Mouse (Mus musculus): ENCODE data around the gene Crocc2. TPM values are rescaled to one million over a fixed set of nuclear protein-coding genes. Genes with fewer than 3 reads are reported as not detected.

Gene Crocc2
- polyA plus RNA-seq, 1 experiment from 2014 or later = 0.30 TPM

GRCm38 (mm10) chr1:93270516-93271240 is 102.2 kb downstream of the Crocc2 start:
- Histone ChIP-seq H3K27me3 (ENCODE audit: insufficient read depth, poor library complexity, severe bottlenecking) (no peaks in the 10 kb centered on the region; the same call in 1 of the 2 replicates), H3K9me3 (no peaks in the 10 kb centered on the region), H3K36me3 (no peaks in the 10 kb centered on the region), H3K4me1 (peaks cover 3% of the 10 kb centered on the region; the same call in 1 of the 2 replicates), H3K27ac (no peak overlapping the region), H3K4me3 (no peak overlapping the region)
- no peak for DNase-seq (ENCODE audit: low spot score)
- 61% methylated on average over 3 of the region's 3 CpGs for WGBS

DNA sequence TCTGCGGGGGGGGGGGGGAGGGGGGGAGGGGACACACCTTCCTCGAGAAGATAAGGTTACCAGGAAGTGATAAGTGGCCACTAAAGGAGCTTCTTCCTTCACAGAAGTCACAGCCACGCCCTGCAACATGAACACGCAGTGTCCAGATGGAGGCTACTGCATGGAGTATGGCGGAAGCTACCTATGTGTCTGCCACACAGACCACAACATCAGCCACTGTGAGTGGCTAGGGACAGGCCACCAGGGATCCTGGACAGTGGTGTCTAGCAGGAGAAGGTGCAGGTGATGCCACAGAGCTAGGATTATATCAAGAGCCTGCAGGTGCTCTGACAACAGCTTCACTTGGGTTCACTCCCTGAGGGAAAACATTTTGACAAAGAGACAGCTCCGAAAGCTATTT is 103.2 kb downstream of the Crocc2 start:
- DNase-seq (ENCODE audit: low spot score) = no peak
- H3K9me3 ChIP-seq = no peaks in the 10 kb centered on the region
- H3K36me3 ChIP-seq = no peaks in the 10 kb centered on the region
- no peak overlapping the region for H3K27ac ChIP-seq
- H3K4me3 ChIP-seq = no peak overlapping the region
- peaks cover 3% of the 10 kb centered on the region; the same call in 1 of the 2 replicates for H3K4me1 ChIP-seq
- 71% methylated on average over 6 of the region's 6 CpGs for WGBS
- H3K27me3 ChIP-seq (ENCODE audit: insufficient read depth, poor library complexity, severe bottlenecking) = no peaks in the 10 kb centered on the region; the same call in 1 of the 2 replicates

DNA sequence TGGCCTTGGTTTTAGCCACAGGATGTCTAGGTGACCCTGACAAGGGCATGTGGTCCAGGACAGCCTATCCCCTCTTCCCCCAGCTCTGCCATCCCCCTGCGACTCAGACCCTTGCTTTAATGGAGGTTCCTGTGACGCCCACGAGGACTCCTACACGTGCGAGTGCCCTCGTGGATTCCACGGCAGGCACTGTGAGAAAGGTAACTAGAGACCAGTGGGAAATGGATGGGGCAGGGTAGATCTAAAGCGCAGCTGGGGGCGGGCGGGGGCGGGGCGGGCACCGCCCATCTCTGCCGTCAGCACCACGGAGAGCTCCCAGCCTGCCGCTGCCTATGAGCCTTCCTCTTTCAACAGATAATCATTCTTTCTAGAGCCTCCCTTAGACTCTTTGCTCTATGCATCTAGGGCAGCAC is 103.9 kb downstream of the Crocc2 start:
- WGBS = 3% methylated on average over 16 of the region's 16 CpGs
- Histone ChIP-seq H3K4me3 (no peak overlapping the region), H3K27ac (no peak overlapping the region), H3K4me1 (peaks cover 3% of the 10 kb centered on the region; the same call in 1 of the 2 replicates), H3K27me3 (ENCODE audit: insufficient read depth, poor library complexity, severe bottlenecking) (no peaks in the 10 kb centered on the region; the same call in 1 of the 2 replicates), H3K36me3 (no peaks in the 10 kb centered on the region), H3K9me3 (no peaks in the 10 kb centered on the region)
- DNase-seq (ENCODE audit: low spot score) = no peak

- Histone ChIP-seq H3K9me3 (no peaks in the 10 kb centered on the region), H3K27me3 (ENCODE audit: insufficient read depth, poor library complexity, severe bottlenecking) (no peaks in the 10 kb centered on the region), H3K36me3 (no peaks in the 10 kb centered on the region), H3K4me1 (peaks cover 3% of the 10 kb centered on the region; the same call in 1 of the 2 replicates), H3K4me3 (no peak overlapping the region), H3K27ac (no peak overlapping the region)
- 77% methylated on average over 6 of the region's 6 CpGs for WGBS
- no peak for DNase-seq (ENCODE audit: low spot score)
Observed at GRCm38 (mm10) chr1:93275561-93275960, 107.0 kb downstream of the Crocc2 start.

DNA sequence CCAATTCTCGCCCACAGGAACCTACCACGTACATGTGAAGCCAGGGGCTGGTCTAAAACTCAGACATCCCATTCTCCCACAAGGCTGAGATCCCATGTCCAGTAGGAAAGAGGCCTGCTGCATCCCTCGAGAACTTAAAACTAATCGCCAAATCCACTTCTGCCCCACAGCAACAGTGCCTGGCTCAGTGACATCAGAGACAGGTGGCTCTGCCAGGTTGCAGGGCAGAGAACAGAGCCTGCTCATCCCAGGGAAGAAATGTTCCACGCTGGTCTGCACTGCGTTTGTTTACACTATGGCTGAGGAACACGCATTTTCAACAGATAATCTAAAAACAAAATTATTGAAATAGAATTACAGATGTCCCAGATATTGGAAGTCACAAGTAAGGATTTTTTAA is 108.5 kb downstream of the Crocc2 start:
- H3K9me3 ChIP-seq = no peaks in the 10 kb centered on the region
- H3K4me1 ChIP-seq = peaks cover 3% of the 10 kb centered on the region; the same call in 1 of the 2 replicates
- 72% methylated on average over 7 of the region's 7 CpGs for WGBS
- no peak overlapping the region for H3K4me3 ChIP-seq
- DNase-seq (ENCODE audit: low spot score) = no peak
- H3K36me3 ChIP-seq = no peaks in the 10 kb centered on the region
- H3K27me3 ChIP-seq (ENCODE audit: insufficient read depth, poor library complexity, severe bottlenecking) = peaks cover 10% of the 10 kb centered on the region
- H3K27ac ChIP-seq = no peak overlapping the region

Small RNAs within 50 kb of the gene (microRNA-seq; reads per million reads assigned to microRNA genes)
- gene Mir6901 = not detected

Other genes starting within 250 kb of the Crocc2 start
- gene Capn10, start 234.3 kb upstream of the Crocc2 start, polyA plus RNA-seq (2016; fragmentation: Nextera tagmentation; extraction: Ambion mirVana) = 19.4 and 25.4 TPM in 2 replicates
- 0.20 and 0.28 TPM in 2 replicates for gene Gpr35, start 217.9 kb upstream of the Crocc2 start, polyA plus RNA-seq (2016; fragmentation: Nextera tagmentation; extraction: Ambion mirVana)
- not detected in 2 replicates for gene Aqp12, start 162.4 kb upstream of the Crocc2 start, polyA plus RNA-seq (2016; fragmentation: Nextera tagmentation; extraction: Ambion mirVana)
- 5.1 and 5.4 TPM in 2 replicates for gene Kif1a, start 66.8 kb upstream of the Crocc2 start, polyA plus RNA-seq (2016; fragmentation: Nextera tagmentation; extraction: Ambion mirVana)
- 0.50 TPM in 1 of 2 replicates, not detected in the other for gene Agxt, start 33.5 kb upstream of the Crocc2 start, polyA plus RNA-seq (2016; fragmentation: Nextera tagmentation; extraction: Ambion mirVana)
- gene 2310007B03Rik, start 7.8 kb upstream of the Crocc2 start, polyA plus RNA-seq (2016; fragmentation: Nextera tagmentation; extraction: Ambion mirVana) = 0.06 and 0.30 TPM in 2 replicates
- gene Sned1, start 67.1 kb downstream of the Crocc2 start, polyA plus RNA-seq (2016; fragmentation: Nextera tagmentation; extraction: Ambion mirVana) = 3.0 and 5.5 TPM in 2 replicates
- gene Mterf4, start 137.2 kb downstream of the Crocc2 start, polyA plus RNA-seq (2016; fragmentation: Nextera tagmentation; extraction: Ambion mirVana) = 21.7 and 27.9 TPM in 2 replicates
- 60.5 and 68.1 TPM in 2 replicates for gene Ppp1r7, start 174.1 kb downstream of the Crocc2 start, polyA plus RNA-seq (2016; fragmentation: Nextera tagmentation; extraction: Ambion mirVana)
- gene Pask, start 174.8 kb downstream of the Crocc2 start, polyA plus RNA-seq (2016; fragmentation: Nextera tagmentation; extraction: Ambion mirVana) = 11.9 and 15.0 TPM in 2 replicates
- gene Ano7, start 205.2 kb downstream of the Crocc2 start, polyA plus RNA-seq (2016; fragmentation: Nextera tagmentation; extraction: Ambion mirVana) = 1.1 and 1.3 TPM in 2 replicates

All from heart, embryonic 10.5 days (tissue).